19 mouse cellular contexts compared by ENCODE assay signal in the genomic region with DNA sequence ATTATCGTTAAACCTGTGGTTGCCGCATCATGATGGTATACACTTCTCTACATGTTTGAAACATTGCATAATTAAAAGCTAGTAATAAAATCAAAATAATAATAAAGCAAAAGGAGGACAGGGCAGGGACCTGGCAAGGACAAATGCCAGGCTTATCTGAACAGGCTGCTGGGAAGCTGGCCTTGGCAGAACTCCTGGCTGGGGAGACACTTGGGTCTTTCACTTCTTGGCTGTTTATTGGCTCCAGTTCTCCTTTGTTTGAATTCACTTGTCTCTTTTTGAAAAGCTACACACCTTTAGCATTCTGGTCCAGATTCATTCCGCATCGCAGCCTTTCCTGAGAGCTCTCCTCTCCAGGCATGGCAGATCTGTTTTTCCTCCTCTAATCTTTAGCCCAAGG.
A peak's percentile ranks its signal among the peaks of the same experiment; 100 is the strongest.
DNase-seq lines count a peak whose midpoint lies in the region; ATAC-seq and TF ChIP-seq lines count a peak whose summit lies in the region.
"Had no signal": no experiment of that assay in that cellular context is flagged by ENCODE, and none has a peak within 500 bp of the region (broad histone marks: within the 10 kb centered on the region; RNA-seq: fewer than 3 reads in every experiment).

No protein-coding gene starts in this region.

- WGBS in heart, embryonic 12.5 days, result 84% methylated on average over 4 of the region's 4 CpGs
- 52% methylated on average over 4 of the region's 4 CpGs for WGBS in forebrain, postnatal 0 days

- DNase-seq in heart, adult 18-20 months, result peak; percentile 42 to 48
- peak; percentile 17 for DNase-seq in adrenal gland, adult 8-10 months
- peak; percentile 50 for DNase-seq in adrenal gland, postnatal 14 days
- peak; percentile 24 to 49 for DNase-seq in heart, postnatal 14 days
- DNase-seq in layer of hippocampus, adult 9-11 months, result no peak
- DNase-seq in forebrain, postnatal 0 days, result no peak
- DNase-seq: embryo, embryonic 11 days; layer of hippocampus, postnatal 36 days; right cerebral cortex, postnatal 25 days had no signal

- no peak for TF ChIP-seq CTCF in forebrain, postnatal 0 days (IDR thresholded peaks at IDR 0.05; ENCODE audit: low read depth)

- no peaks in the 10 kb centered on the region for H3K36me3 ChIP-seq in heart, embryonic 12.5 days
- no peaks in the 10 kb centered on the region for H3K36me3 ChIP-seq in forebrain, postnatal 0 days (ENCODE audit: insufficient read depth)
- H3K36me3 ChIP-seq: kidney, embryonic 15.5 days; limb, embryonic 15.5 days; liver, embryonic 15.5 days; midbrain, embryonic 10.5 days; stomach, embryonic 15.5 days had no signal

- H3K4me2 ChIP-seq in heart, embryonic 12.5 days, result no peak overlapping the region
- no peak overlapping the region for H3K4me2 ChIP-seq in forebrain, postnatal 0 days (ENCODE audit: low read depth)
- H3K4me2 ChIP-seq: kidney, embryonic 15.5 days; limb, embryonic 15.5 days; liver, embryonic 15.5 days; stomach, embryonic 15.5 days had no signal

- no peak for ATAC-seq in heart, embryonic 12.5 days (ENCODE audit: insufficient number of reproducible peaks, low FRiP score)
- no peak for ATAC-seq in forebrain, postnatal 0 days
- ATAC-seq: forebrain, embryonic 16.5 days; hindbrain, postnatal 0 days; intestine, postnatal 0 days had no signal

- no peak overlapping the region for H3K9ac ChIP-seq in heart, embryonic 12.5 days
- no peak overlapping the region for H3K9ac ChIP-seq in forebrain, postnatal 0 days
- H3K9ac ChIP-seq: kidney, embryonic 15.5 days; limb, embryonic 15.5 days; liver, embryonic 15.5 days; stomach, embryonic 15.5 days had no signal

- no peaks in the 10 kb centered on the region for H3K9me3 ChIP-seq in heart, embryonic 12.5 days (replicated peaks)
- H3K9me3 ChIP-seq in forebrain, postnatal 0 days (ENCODE audit: low read length), result no peaks in the 10 kb centered on the region
- H3K9me3 ChIP-seq: kidney, embryonic 15.5 days; limb, embryonic 15.5 days; liver, embryonic 15.5 days; midbrain, embryonic 10.5 days; stomach, embryonic 15.5 days had no signal

- no peak overlapping the region for H3K4me3 ChIP-seq in heart, embryonic 12.5 days
- H3K4me3 ChIP-seq in forebrain, postnatal 0 days (ENCODE audit: low read depth, low read length), result no peak overlapping the region
- H3K4me3 ChIP-seq: kidney, embryonic 15.5 days; limb, embryonic 15.5 days; liver, embryonic 15.5 days; midbrain, embryonic 10.5 days; stomach, embryonic 15.5 days had no signal

- no peak overlapping the region for H3K27ac ChIP-seq in heart, embryonic 12.5 days (ENCODE audit: poor library complexity, severe bottlenecking)
- H3K27ac ChIP-seq in forebrain, postnatal 0 days (ENCODE audit: low read depth, low read length), result no peak overlapping the region
- H3K27ac ChIP-seq: hindbrain, postnatal 0 days; kidney, embryonic 15.5 days; limb, embryonic 15.5 days; liver, embryonic 15.5 days; macrophage; midbrain, embryonic 10.5 days; stomach, embryonic 15.5 days had no signal

- H3K4me1 ChIP-seq in heart, embryonic 12.5 days (replicated peaks), result peaks cover 9% of the 10 kb centered on the region
- H3K4me1 ChIP-seq in forebrain, postnatal 0 days (ENCODE audit: insufficient read depth), result 0 out of 2 replicates have a peak, but pooled peaks cover 9% of the 10 kb centered on the region
- H3K4me1 ChIP-seq: kidney, embryonic 15.5 days; liver, embryonic 15.5 days; stomach, embryonic 15.5 days had no signal

- intact Hi-C loops in heart, postnatal 14 days (cut with DNase I), result no loop called here

- no peaks in the 10 kb centered on the region for H3K27me3 ChIP-seq in heart, embryonic 12.5 days (replicated peaks)
- no peaks in the 10 kb centered on the region for H3K27me3 ChIP-seq in forebrain, postnatal 0 days (ENCODE audit: insufficient read depth, low read length)
- H3K27me3 ChIP-seq: kidney, embryonic 15.5 days; limb, embryonic 15.5 days; liver, embryonic 15.5 days; stomach, embryonic 15.5 days had no signal

Comparison
In these comparisons a context has a peak if more than half of its experiments do, and no peak if none do; other contexts are left out.
1. DNase-seq: peak in heart, adult 18-20 months (2 of 2), adrenal gland, adult 8-10 months (single experiment), adrenal gland, postnatal 14 days (single experiment) and heart, postnatal 14 days (2 of 2); none in layer of hippocampus, adult 9-11 months (single experiment) and forebrain, postnatal 0 days (single experiment).